Mouse (Mus musculus): Measurements from ENCODE around the gene Arid1a.

Gene Arid1a

DNA sequence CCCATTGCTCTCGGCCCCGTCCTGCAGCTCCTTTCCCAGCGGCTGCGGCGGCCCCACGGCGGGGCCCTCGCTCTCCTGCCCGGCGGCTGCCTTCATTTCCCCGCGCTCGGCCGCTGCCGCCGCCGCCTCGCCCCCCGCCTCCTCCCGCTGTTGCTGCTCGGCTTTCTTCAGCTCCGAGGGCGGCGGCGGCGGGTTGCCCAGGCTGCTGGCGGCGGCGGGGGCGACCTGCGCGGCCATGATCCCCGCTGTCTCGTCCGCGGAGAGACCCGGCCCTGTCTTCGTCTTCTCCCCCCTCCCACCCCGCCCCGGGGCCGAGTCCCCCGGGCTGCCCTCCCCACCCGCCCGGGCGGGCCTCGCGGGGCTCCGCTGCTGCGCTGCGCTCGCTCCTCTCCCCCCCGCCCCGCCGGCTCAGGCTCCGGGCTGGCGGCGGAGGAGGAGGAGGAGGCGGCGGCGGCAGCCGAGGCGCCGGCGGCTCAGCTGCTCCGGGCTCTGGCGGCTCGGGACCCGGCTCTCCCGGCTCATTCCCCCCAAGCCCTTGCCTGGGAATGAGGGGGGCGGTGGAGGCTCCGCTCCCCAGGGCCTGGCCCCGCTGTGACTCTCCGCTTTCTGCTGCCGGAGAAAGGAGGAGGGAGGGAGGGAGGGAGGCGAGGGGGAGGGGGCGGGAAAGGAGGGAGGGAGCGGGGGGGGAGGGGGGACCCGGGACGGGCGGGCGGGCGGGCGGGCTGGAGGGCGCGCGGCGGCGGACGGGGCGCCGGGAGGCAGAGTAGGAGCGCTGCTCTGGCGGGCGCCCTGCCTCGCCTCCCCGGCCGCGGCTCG, 3.0 kb downstream of the Arid1a start:
- no peak for TF ChIP-seq GATA4 (IDR thresholded peaks at IDR 0.05; ENCODE audit: insufficient replicate concordance, low read length)

DNA sequence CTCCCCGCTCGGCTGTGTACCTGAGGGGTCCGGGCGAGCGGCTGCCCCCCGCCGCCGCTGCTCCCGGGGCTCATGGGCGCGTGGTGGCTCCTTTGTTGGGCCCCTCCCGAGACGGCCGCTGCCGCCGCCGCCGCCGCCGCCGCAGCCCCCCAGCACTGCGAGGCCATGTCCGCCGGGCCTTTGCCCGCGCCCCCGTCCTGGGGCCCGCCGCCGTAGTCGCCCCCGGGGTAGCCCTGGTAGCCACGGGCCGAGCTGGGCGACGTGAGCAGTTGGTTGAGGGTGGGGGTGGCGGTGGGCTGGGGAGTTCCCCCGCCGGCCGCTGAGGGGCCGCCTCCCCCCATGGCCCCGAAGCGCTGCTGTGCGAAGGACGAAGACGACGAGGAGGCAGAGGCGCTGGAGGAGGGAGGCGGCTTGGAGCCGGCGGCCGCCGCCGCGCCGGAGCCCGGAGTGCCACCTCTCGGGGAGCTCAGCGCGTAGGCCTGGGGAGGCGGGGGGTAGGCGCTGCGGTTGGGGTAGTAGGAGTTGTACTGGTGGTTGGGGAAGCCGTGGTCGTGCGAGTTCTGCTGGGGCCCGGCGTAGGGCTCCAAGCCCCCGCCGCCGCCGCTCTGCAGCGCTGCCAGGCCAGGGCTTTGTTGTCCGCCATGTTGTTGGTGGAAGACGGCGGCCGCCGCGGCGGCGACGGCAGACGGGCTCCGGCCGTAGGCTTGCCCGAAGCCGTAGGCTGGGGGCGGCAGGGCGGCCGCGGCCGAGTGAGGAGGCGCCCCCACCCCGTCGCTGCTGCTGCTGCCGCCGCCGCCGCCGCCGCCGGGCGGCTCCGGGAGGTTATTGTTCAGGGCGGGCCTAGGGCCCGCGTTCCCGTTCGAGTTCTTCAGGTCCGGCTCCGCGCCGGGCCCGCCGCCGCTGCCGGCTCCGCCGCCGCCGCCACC, 3.9 kb downstream of the Arid1a start:
- no peak for TF ChIP-seq GATA4 (IDR thresholded peaks at IDR 0.05; ENCODE audit: insufficient replicate concordance, low read length)

DNA sequence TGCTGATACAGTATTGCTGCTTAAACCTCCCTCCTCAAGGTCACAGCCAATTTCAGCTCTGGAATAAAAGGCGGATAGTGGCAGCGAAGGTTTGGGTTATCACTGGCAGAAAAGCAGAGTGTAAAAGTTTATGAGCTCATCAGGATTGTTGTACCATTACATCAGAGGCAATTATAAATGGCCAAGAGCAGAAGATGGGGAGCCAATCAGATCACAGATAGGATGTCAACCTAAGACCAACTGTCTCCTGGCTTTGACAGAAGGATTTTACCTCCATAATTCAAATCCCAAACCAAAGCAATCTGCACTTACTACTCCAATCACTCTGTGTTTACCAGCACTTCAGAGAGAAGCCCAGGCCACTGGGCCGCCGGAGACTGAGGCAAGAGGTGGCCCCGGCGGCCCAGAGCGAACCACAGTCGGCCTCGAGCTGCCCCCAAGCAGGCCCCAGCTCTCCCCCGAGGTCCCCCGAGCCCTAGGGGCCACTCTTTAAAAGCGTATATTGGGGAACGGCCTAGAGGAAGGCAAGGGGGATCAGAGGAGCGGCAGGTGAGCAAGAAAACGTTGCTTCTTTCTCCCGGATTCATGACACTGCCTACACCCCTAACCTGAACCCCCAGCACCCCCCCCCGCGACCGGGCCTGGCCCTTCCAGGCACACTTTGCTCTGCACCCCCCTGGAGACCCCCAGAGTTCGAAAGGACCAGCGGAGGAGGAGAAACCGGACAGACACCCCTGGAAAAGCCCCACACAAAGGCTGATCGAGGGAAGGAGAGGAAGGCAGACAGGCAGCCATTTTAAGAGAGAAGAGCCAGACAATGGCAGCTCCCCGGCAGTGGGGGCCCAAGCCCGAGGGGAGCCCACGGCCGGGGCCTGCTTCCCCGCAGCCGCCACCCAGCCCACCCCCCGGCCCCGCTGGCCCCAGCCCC, 4.8 kb downstream of the Arid1a start:
- TF ChIP-seq GATA4 (IDR thresholded peaks at IDR 0.05; ENCODE audit: insufficient replicate concordance, low read length) = no peak

DNA sequence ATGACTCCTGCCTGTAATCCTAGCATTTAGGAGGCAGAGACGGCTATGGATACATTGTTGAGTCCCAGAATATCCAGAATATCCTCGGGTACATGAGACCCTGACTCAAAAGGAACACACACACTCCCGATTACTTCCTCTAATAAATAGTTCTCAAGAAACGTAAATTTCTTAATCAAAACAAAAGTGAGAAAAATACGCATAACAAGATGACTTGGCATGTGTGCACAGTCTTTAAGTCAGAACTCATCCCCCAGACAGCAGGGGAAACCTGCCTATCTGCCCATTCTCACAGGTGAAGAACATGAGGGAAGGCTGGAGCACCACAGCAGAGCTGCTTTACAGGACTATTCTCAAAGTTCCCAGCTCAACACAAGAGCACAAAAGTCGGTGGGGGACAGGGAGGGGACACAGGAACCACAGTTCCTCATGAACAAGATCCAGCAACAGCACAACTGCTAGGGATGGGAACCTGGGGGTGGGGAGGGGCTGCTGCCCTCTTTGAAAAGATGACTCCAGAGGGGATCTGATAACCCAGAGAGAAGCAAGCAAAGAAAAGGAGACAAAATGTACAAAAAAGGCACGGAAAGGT, 6.3 kb downstream of the Arid1a start:
- no peak for TF ChIP-seq GATA4 (IDR thresholded peaks at IDR 0.05; ENCODE audit: insufficient replicate concordance, low read length)

DNA sequence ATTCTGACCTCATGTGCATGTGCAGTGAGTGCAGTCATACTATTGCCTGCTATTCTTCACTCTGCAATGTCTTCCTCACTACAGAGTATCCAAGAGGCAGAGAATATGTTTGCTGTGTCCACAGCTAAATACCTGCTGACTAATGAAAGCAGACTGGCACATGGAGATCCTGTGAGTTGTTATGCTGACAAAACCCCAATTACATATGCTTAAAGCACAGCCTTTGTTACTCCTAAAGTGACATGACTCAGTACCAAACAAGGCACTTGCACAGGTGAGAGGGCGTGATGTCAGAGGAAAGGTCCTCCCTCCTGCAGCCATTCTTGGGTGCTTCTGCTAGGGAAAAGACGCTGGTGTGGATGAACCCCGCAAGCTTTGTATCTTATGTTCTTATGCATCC, 21.3 kb downstream of the Arid1a start:
- TF ChIP-seq GATA4 (IDR thresholded peaks at IDR 0.05; ENCODE audit: insufficient replicate concordance, low read length) = no peak

DNA sequence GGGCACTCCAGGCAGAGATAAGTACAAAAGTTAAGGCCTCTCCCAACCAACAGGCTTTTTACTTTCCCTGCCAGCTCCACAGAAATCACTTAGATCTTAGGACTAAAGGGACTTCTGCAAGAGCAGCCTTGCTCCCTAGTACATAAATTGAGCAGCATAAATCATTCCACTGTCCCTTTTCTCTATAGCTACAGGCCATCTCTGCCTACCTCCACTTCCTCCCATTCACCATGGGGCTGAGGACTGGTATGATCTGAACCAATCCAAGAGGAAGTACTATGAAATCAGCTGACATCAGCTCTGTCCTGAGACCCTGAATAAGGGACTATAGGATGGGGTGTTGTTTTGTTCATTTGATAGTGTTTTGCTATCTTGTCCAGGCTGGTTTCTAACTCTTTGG, 26.4 kb downstream of the Arid1a start:
- peak; percentile 36; the same call in 1 of the 2 replicates for TF ChIP-seq GATA4 (IDR thresholded peaks at IDR 0.05; ENCODE audit: insufficient replicate concordance, low read length)

DNA sequence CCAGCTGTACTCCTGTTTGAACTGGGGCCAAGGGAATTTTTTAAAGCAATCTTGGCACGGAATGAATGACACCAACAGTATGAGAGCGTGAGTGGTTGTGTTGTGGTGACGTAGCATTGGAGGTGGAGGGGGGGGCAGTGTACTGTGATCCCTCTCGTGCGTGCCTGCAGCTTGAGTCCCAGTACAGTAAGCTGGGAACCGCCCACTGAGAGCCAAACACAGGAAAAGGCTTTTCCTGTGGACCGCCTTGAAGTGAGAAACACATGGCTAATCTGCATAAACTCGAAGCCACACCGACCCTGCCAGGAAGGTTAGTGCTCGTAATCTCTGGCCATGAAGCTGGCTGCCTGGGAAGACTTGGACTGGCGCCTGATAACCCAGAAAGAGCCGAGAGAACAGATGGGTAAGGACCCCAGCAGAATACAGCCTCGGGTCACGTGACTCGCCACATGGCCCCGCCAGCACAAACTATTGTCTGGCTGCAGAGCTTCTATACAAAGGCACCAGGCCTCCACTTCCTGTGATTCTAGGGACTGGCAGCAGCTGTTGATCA, 27.0 kb downstream of the Arid1a start:
- TF ChIP-seq GATA4 (IDR thresholded peaks at IDR 0.05; ENCODE audit: insufficient replicate concordance, low read length) = peak; percentile 92

DNA sequence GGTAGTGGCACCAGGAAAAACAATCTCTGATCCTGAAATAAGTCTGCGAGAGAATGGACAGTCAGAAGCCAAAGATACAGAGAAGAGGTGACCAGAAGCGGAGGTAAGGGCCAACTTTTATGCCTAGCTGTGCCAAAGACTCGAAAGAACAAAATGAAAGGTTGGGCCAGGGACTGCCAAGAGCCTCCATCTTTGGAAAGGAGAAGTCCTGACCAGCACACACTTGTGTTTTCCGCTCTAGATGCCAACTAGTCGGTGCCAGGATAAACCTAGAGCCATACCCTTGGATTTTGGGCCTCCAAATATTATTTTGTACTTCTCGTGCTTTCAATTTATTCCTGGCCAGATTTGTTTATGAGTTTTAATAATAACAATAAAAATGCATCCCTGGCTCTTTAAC, 27.6 kb downstream of the Arid1a start:
- no peak for TF ChIP-seq GATA4 (IDR thresholded peaks at IDR 0.05; ENCODE audit: insufficient replicate concordance, low read length)

DNA sequence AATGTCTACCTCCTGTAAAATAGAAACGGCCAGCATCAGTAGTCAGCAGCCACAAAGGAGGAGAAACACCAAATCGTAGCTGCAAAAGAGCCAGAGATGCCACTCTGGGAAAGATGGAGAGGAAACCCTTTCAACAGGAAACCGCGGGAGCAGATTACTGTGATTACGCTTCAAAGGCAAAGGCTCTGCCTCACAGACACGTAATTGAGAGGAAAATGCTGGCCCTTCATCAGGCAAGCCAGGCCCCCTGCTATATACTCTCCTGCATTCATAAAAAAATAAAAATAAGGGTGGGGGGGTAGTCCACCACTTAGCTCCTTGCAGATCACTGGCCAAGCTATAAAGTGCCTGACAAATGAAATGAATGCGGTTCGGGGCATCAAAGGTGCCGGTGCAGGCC, 28.3 kb downstream of the Arid1a start:
- no peak for TF ChIP-seq GATA4 (IDR thresholded peaks at IDR 0.05; ENCODE audit: insufficient replicate concordance, low read length)

DNA sequence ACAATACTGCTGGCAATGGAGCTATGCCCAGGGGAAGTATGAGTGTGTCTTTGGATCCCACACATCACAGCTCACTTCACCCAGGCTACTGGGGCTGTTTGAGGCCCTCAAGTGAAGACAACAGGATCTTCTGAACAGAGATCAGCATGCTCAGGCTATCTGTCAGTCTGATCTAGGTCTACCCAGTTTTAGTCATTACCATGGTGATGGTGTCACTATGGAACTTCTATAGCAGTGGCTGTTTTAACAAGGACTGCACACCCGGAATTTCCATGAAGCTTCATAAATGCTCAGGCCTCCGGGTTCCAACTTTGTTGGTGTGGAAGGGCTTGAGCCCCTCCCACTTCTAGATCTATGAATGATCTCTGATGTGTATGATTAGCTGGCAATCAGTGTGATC, 30.9 kb downstream of the Arid1a start:
- no peak for TF ChIP-seq GATA4 (IDR thresholded peaks at IDR 0.05; ENCODE audit: insufficient replicate concordance, low read length)

DNA sequence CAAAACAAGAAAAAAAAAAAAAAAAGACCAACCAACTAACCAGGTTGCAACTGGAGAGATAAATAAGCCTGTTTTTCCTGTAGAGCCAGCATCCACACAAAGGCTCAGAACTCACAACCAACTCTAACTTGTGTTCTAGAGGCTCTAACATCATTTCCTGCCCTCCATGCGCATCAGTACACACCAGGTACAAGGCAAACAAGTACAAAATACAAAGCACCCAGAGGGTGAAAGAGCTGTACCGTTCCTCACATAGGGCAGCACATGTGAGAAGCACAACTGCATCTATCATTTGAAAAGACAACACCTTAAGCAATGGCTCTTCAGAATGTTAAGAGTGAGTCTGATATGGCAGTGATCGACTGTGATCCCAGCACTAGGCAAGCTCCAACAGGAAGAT, 36.8 kb downstream of the Arid1a start:
- TF ChIP-seq GATA4 (IDR thresholded peaks at IDR 0.05; ENCODE audit: insufficient replicate concordance, low read length) = no peak

DNA sequence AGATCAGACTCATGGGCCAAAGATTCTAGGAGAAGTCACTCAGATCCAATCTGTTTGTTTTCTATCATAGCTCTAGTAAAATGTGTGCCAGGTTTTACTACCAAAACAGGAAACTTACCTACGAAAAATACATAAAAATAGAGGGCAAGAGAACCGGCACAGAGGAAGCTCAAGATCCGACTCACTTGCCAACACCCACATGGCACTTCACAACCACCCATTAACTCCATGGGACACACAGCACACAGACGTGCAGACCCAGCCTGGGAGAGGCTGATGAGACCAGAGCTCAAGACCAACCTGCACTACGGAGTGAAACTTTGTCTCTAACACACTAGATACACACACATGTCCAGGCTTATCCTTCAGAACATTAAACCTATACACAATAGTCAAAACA, 43.8 kb downstream of the Arid1a start:
- TF ChIP-seq GATA4 (IDR thresholded peaks at IDR 0.05; ENCODE audit: insufficient replicate concordance, low read length) = no peak

DNA sequence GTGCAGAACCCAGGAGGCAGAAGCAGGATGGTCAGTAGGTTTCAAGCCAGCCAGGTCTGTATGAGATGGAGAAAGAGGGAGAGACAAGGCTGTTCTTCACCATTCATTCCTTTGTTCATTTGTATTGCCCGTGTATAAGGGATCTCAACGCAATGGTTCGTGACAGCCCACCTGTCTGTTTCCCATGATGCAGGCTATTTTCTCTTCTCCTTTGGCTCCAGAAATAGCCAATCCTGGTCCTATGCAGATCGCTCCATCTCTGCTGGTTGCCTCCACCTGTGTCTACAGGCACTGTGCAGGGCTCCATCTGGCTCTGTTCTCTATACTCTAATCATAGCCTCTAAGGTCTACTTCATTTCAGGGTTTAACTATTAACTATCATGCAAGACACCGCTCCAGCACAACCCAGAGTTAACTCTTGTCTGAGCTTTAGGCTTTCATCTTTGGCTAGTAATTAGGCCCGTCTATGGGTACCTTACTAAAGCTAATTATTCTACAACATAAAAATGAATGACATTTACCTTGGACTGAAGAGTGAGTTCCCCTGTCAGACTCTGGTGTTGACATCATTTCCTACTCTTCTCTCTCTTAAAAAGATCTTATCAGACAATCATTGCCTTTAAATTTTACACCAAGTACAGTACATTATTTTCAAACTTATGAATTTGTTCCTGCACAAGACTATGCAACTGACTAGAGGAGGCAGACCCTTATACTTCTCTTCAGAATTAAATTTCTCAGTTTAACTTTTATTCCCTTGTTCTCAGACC, 45.1 kb downstream of the Arid1a start:
- no peak for TF ChIP-seq GATA4 (IDR thresholded peaks at IDR 0.05; ENCODE audit: insufficient replicate concordance, low read length)

DNA sequence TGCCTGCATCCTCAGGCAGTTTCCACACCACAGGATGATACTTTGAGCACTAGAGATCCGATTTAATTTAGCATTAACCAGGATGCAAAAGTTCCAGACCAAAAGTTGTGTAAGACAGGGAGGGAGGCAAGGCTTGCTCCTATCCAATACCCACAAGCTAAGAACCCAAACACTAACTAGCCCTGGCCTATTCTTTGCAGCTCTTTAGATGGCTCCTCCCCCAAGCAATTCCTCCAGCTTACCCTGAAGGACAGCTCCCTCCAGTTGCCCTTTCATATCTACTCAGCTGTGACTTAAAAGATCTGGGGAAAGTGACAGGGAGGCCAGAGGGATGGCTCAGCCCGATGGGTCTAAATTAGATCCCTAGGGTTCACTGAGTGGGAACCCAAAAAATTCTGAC, 47.2 kb downstream of the Arid1a start:
- TF ChIP-seq GATA4 (IDR thresholded peaks at IDR 0.05; ENCODE audit: insufficient replicate concordance, low read length) = no peak

All from liver, adult (tissue).